Mouse (Mus musculus) adrenal gland, adult 8-10 months (tissue): ENCODE data around the gene Olfr1283. TPM values are rescaled to one million over a fixed set of nuclear protein-coding genes. Genes with fewer than 3 reads are reported as not detected.
"Not testable (repeated sequence)": the region's sequence is repeated elsewhere in the genome, so short reads cannot be mapped to it uniquely, and the experiment has no call there.

ENCODE experiments used
- DNase-seq: peaks from one replicate; pipeline ENCODE4 v3.0.0; 2022
- total RNA-seq, 4 experiments: library from RNA; stranded (reverse); gene quantifications; 2 replicates each; pipeline ENCODE4 v1.2.4; 2022

Olfr1283 gene
- not detected for total RNA-seq

DNA sequence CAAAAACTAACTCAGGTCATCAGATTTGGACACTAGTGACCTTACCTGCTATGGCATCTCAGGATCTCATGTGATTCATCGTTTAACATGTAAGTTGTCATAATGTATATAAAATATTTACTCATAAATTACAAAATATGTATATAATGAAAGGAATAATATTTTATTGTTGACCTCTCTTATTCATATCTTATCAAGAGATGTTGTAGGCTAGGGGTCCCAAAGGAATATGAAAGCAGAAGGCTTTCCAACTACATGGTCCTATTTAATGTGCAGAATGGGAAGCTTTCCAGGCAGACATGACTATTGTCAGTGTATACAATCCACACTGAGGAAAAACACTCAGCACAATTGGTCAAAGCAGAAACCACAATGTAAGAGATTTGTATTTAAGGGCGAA lies at the start of gene Olfr1283:
Gene Olfr1283, plus strand, starts transcription at position 301 of the 400 bp plus-strand sequence.
- no peak for DNase-seq

DNA sequence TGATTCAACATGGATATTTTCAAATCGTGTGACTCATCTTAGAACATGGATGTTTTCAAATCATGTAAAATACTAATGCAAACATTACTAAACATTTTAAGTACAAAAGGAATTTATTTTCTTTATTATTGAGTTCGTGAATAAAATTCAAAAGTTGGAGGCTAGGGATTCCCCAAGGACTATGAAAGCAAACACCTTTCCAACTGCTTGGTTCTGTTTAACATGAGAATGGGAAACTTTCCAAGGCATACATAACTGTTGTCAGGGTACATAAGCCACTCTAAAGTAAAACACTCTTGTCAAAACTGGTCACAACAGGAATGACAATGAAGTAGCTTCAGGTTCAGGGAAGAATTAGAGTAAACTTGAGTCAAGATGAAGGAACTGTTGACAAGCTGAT lies 40.4 kb upstream of the Olfr1283 start, which contains the start of gene Olfr1281:
Gene Olfr1281, plus strand, starts transcription at position 301 of the 400 bp plus-strand sequence.
- DNase-seq, result no peak

DNA sequence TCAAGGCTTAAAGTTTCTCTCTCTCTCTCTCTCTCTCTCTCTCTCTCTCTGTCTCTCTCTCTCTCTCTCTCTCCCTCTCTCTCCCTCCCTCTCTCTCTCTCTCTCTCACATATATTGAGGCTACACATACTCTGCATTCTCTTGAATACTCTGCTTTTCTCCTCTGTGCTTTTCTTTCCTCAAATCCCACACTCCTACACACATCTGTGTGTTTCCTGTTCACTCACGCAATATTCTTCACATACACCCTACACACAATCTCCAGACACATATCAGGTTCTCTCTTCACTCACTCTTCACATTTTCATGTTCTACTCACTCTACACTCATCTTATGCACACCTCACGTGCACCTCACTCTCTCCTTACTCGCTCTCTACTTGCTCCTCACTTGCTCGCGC lies 32.9 kb upstream of the Olfr1283 start:
- not testable (repeated sequence) for DNase-seq

DNA sequence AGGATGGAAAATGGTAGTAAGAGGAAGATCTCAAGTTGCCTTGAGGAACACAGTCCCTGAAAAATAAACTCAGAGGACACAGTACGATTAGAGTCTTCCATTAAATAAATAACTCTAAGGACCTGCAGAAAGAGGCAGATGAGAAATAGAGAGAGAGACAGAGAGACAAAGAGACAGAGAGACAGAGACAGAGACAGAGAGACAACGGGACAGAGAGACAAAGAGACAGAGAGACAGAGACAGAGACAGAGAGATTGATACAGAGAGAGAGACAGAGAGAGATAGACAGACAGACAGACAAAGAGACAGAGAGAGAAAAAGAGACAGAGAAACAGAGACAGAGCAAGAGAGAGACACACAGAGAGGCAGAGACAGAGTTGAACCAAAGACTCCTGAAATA lies 30.6 kb upstream of the Olfr1283 start, which contains the start of gene Olfr1282:
Gene Olfr1282, minus strand, starts transcription at position 101 of the 400 bp plus-strand sequence.
- DNase-seq, result no peak

DNA sequence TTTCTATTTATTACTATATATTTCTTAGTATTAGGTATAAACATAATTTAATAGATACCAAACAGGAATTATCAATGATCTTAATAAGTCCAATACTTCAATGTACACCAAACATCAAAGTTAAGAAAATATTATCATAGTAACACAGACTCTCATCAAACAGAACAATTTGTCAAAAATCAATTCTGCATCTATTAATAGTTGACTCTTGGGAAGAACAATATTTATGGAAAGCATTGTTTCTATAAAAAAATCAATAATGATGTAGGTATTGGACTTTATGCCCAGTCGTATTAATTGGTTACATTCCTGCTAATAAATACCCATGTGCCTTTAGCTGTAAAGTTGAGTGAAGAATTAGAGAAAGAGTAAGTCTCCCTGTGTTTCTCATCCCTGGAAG lies 8.6 kb downstream of the Olfr1283 start, which contains the start of gene Olfr1284:
Gene Olfr1284, plus strand, starts transcription at position 301 of the 400 bp plus-strand sequence.
- DNase-seq, result no peak

Other genes starting within 250 kb of the Olfr1283 start
- not detected for gene Gm15130, start 213.9 kb upstream of the Olfr1283 start, total RNA-seq
- gene 4930430A15Rik, start 137.2 kb upstream of the Olfr1283 start, total RNA-seq, result not detected
- gene Olfr1275, start 131.5 kb upstream of the Olfr1283 start, total RNA-seq, result not detected
- gene Olfr1276, start 112.3 kb upstream of the Olfr1283 start, total RNA-seq, result not detected
- not detected for gene Olfr1277, start 92.7 kb upstream of the Olfr1283 start, total RNA-seq
- gene Olfr1278, start 76.7 kb upstream of the Olfr1283 start, total RNA-seq, result not detected
- not detected for gene Olfr1279, start 66.2 kb upstream of the Olfr1283 start, total RNA-seq
- gene Olfr1280, start 52.8 kb upstream of the Olfr1283 start, total RNA-seq, result not detected
- not detected for gene Olfr1281, start 40.3 kb upstream of the Olfr1283 start, total RNA-seq
- gene Olfr1282, start 30.7 kb upstream of the Olfr1283 start, total RNA-seq, result not detected
- gene Olfr1284, start 8.7 kb downstream of the Olfr1283 start, total RNA-seq, result not detected
- not detected for gene Olfr1286, start 56.3 kb downstream of the Olfr1283 start, total RNA-seq
- gene Olfr1287, start 82.4 kb downstream of the Olfr1283 start, total RNA-seq, result not detected
- not detected for gene Olfr1288, start 107.3 kb downstream of the Olfr1283 start, total RNA-seq
- gene Olfr1289, start 114.0 kb downstream of the Olfr1283 start, total RNA-seq, result not detected
- not detected for gene Olfr1290, start 127.0 kb downstream of the Olfr1283 start, total RNA-seq
- gene Olfr1291-ps1, start 130.4 kb downstream of the Olfr1283 start, total RNA-seq, result not detected
- not detected for gene Olfr1293-ps, start 158.4 kb downstream of the Olfr1283 start, total RNA-seq
- not detected for gene Olfr1294, start 173.5 kb downstream of the Olfr1283 start, total RNA-seq
- not detected for gene Olfr1295, start 202.9 kb downstream of the Olfr1283 start, total RNA-seq